Mouse (Mus musculus) thymus, adult 18-20 months (tissue): ENCODE data around the gene Adap1.

Source experiments
- DNase-seq, 2 experiments: peaks; one replicate each; pipeline ENCODE4 v3.0.0; 2022; ENCODE audit warnings: mixed read lengths in 2 of 2

Adap1 gene

DNA sequence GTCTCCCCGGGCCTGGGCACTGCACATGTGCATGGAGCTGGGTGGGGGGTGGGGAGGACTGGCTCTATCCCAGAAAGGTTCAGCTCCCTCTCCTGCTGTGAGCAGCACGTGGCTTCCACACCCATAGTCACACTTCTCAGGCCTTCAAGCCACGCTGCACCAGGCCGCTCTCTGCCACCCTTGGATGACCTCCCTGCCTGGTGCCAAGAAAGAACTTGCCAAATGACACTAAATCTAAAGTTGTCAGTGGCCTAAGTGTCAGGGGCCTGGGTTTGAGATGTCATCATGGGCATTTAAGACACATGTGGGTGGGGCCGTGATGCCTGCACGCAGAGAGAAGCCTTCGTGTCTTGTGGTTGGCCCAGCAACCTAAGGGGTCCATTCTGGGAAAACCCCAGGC is 5.0 kb downstream of the Adap1 start:
- DNase-seq, result no peak

DNA sequence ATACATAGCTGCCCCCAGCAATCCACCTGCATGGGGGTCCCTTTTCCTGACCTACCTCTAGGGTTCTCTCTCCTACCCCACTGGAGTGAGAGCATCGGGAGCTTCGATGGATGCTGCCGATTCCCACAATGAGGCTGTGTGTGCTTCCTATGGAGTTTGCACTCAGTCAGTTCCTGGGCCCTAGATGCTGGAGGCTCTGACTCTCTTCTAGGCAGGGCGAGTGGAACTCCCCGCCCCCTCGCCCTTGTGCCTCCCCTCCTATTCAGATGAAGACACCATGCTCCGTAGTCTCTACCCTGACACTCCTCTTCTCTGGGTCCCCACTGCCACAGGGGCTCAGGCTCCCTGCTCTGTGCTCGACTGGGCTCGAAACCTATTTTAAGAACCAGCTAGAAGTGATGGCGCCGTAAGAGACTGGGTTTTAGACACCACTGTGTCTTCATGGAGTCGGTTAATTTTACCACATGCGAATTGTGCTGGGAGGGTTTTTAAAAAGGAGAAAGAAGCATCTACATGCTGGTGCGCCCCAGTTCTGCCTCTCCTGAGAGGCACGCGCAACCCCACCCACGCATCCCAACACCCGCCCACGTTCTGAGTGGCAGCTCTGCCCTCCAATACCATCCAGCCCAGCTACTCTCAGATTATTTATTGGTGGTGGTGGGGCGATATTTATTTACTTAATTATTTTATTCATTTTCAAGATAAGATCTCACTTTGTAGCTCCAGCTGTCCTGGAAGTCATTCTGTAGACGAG is 7.5 kb downstream of the Adap1 start:
- DNase-seq, result no peak

DNA sequence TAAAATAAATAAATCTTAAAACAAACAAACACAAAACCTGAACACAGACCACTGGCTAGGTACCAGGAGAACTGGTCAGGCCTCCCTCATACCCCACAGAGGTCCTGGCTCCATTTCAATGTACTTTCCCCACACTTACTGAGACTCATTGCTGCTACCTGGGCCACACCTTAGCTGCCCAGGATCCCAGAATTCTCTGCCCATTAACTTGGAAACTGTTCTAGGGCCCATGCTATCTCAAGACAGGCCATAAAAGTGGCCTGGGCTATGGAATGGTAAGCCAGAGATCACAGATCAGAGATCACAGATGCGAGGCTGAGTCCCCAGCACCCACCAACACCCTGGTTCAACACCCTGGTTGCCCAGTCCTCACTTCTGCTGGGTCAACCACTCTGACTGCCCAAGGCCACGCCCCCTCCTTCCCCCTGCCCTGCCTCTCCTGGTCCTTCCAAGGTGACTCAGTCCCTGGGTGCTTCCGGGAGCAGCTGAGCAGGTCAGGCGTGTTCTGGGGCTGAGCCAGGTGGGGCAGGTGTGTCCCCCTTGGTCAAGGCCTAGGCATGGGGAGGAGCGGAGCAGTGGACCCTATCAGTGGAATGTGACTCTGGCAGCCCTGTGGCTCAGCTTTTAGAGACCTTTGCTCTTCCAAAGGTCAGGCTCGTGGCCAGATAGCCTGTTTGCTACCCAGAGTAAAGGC is 8.3 kb downstream of the Adap1 start:
- DNase-seq, result no peak

DNA sequence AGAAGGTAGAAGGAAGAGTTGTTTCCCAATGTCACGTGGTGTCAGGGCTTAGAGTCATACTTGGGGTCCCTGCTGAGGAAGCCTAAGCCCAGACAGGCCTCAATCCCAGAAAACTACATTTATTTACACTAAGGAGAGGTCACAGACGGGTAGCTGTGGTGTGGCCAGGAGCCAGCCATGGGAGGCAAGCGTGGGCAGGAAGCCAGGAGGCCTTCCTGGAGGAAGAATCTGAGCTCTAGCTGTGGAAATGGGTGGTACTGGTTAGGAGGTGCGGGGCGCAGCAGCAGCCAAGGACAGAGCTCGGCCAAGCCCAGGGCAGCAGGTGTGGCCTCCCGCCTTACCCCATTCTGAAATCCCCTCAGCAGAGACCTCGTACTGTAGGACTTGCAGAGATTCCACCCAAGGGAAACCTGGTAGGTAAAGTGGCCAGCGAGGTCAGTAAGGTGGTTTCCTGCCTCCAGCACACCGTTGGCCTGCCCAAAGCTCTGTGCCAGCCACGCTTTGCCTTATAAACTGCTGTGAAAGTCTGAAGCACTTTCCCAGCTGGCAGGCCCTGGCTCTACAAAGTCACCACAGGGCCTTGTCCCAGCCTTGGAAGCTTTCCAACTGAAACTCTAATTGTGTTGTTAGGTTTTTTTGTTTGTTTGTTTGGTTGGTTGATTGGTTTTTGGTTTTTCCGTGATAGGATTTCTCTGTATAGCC is 10.3 kb downstream of the Adap1 start:
- DNase-seq, result no peak

DNA sequence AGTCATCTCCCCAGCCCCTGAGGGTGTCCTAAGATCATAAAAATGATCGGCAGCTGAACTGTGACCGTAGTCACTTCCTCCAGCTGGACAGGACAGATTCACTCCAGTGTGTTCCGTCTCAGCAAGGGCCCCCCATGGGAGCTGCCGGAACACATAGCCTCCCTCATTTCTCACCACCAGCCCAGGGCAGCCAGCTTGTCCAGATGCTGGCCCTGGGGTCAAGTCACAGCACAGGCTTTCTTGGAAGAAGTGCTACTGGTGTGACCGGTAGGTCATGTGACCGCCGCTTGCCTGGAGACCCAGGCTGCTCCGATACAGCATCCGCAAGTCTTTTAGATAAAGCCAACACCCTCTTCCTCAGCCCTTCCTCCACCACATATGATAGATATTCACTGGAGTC is 11.9 kb downstream of the Adap1 start:
- DNase-seq, result no peak

DNA sequence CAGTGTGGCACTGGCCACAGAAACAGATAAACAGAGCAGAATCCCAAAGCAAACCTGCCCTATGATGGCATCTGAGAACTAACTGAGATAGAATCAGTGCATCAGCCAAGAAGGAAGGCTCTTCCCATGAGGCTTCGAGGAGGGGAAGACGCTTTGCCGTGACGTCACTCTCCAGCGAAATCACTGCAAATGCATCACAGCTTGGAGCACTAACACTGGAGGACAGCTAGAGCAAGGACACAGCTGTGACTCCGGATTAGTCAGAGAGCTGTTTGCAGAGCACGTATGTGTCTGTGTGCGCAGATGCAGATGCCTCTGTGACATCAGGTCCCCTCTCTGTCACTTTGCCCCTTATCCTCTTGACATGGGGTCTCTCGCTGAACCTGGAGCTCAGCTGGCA is 13.6 kb downstream of the Adap1 start:
- DNase-seq, result no peak

DNA sequence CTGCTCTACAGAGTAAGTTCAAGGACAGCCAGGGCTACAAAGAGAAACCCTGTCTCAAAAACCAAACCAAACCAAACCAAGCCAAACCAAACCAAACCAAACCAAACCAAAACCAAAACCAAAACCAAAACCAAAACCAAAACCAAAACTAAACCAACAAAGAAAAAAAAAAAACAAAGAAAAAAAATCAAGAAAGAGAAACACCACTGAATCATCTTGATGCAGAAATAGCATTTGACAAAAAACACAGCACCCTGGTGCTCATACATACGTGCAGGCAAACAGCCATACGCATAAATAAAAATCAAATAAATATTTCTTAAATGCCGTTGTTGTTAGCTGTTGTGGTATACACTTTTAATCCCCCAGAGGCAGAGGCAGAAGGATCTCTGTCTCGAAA is 14.9 kb downstream of the Adap1 start:
- DNase-seq, result no peak

DNA sequence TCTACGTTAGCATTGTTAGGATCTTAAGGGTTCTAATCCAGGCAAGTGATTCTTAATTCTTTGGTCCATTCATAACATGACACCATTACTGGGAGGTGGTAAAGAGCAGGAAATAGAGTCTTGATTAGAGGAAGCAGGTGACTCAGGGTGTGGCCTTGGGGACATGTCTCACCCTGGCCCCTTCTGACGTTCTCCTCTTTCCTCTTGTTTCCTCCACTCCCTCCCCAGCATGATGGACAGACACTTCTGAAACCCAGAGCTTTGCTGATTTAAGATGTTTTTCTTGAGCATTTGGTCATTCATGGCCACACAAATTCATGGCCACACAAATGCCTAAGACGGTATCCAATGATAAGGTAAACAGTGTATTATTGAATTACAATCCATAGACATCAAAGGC is 15.5 kb downstream of the Adap1 start:
- DNase-seq, result no peak

DNA sequence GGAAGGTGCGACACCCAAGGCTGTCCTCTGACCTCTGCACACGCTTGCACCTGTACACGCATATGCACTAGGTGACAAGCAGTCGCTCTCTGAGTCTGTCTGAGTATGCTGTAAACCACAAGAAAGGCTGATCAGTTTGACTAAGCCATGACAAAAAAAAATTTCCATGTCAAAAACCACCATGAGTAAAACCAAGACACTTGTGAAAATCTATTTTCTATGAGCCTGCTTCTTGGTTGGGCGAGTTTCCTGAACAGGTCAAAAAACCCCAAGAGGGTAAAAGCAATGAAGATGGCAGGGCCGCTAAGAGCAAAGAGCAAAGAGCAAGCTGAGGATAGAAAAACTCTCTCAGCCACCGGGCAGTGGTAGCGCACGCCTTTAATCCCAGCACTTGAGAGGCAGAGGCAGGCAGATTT is 21.8 kb downstream of the Adap1 start:
- no peak for DNase-seq

DNA sequence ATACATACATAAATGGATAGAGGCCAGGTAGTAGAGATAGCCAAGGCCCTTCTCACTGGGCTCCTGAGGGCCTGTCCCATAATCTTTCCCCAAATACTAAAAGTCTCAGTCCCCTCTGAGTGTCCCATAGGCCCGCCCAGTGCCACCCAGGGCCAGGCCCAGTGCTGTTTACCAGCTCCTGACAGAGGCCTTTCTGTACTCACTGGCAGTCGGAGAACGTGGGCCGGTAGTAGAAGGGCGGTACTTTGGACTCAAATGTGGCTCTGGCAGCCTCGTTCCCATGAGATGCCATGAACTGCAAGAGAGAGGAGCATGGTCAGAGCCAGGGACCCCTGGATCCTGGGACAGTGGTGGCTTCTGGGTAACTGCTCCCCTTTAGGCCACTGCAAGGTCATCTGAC is 23.3 kb downstream of the Adap1 start:
- no peak for DNase-seq

DNA sequence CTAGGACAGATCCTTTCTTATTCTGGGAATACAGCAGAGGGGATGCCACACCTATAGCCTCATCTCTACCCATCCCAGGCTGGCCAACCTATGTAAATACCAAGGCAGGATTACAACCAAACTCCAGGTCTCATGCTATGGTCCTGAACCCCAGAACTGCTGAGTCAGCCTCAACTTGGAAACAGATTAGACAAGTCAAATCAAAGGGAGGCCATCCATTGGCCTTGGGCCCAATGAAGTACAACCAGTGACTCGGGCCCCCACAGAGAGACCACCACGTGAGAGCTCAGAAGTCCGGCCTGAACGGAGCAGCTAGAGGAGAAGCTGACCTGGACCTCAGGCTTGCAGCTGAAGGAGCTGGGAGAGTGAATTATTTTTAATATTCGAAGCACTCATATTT is 27.7 kb downstream of the Adap1 start:
- no peak for DNase-seq

DNA sequence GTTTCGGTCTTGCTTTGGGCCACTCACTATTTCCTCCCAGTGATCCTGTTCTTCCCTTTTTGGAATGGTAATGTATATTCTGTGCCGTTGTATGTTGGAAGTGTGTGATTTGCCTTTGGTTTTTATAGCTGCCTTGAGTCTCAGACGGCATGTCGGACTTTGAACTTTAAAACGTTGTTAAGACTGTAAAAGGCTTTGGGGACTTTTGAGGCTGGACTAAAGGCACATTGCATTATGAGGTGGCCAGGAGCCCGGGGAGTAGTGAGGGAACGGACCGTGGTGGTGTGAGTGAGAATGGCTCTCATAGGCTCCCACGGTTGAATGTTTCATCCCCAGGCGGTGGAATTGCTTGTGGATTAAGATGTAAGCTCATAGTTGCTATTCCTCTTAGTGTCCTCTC is 28.3 kb downstream of the Adap1 start:
- no peak for DNase-seq

DNA sequence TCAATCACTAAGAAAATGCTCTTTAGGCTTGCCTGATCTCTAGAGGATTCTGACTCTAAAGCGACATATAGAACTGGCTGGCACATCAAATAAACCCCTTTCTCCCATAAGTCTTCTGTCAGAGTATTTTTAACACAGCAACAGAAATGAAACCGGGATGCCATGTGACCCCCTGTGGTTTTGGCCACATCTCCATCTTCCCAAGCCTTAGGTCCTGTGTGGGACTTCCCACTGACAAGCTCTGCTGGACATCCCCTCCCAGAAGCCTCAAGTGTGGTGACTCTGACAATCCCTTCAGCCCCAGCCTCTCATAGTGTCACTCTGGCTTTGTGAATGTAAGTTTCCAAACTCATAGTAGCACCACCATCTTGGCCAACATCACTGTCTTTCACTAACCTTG is 31.3 kb downstream of the Adap1 start:
- no peak for DNase-seq

DNA sequence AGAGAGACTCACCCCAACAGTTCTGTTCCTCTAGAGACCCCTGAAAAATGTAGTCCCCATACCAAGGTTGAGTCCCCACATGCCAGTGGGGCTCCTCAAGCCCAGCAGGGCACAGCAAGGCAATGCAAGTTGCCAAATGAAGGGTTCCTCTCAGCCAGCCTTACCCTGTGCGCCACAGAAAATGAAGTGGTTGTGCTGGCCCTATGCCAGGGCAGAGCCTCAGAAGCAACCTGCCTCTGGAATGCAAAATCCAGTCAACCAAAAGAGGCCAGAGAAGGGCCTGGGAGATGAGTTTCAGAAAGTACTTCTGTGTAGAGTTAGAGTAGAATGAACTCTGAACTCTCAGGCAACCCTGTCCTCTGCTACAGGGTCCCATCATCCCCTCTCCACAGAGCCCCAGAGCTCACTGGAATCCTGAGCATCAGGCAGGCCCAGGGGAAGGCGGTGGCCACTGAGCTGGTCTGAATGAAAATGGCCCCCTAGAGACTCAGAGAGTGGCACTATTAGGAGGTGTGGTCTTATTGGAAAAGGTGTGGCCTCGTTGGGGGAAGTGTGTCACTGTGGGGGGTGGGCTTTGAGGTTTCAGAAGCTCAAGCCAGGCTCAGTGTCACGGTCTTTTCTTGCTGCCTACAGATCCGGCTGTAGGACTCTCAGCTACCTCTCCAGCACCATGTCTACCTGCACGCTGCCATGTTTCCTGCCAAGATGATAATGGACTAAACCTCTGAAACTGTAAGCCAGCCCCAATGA is 33.4 kb downstream of the Adap1 start:
- no peak for DNase-seq

DNA sequence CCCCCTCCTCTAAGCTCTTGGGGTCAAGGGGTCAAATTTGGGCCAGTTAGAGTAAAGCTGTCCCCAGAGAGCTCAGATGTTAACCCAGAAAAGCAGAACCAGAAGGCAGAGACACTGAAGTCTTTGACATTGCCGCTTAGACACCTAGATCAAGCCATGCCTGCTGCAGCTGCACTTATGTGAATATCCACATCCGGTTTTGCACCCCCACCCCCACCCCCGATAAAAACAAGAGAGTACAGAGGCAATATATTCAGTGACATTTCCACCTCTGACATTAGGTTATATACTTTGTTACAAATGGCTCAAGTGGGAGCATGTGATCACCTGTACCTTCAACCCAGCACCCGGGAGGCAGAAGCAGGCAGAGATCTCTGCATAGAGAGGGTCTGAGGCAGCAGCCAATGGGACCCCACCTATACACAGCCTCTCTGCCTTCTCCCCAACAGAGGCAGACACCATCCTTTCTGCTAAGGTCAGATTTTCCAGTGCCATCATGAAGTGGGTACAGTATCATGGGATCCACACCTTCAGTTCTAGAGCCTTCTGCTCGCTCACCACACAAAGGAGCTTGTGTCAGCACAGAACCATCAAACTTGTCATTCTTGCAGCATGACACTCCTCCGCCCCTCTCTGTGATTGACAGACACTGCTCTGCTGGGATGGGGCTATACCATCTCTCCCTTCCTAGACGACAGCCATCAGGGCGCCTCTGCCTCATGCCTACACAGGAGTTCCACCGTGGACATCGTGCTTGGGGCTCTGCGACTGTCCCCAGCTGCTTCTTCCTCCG is 34.8 kb downstream of the Adap1 start:
- no peak for DNase-seq

DNA sequence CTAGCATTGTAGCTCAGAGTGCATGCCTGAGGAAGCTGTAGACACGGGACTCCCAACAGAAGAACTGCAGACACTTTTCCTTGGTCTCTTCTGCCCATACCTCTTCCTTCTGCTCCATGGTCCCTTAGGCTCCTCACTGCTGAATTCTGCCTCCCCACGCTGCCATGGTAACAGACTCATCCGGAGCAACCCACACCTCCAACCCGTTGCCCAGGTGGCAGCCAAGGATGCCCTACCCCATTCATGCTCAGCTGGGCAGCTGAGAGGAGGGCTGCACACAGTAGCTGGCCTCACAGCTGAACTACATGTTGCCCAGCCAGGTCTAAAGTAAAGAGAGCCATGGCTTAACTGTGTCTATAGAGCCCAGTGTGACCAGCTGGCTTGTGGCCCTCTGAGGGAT is 36.8 kb downstream of the Adap1 start:
- no peak for DNase-seq

DNA sequence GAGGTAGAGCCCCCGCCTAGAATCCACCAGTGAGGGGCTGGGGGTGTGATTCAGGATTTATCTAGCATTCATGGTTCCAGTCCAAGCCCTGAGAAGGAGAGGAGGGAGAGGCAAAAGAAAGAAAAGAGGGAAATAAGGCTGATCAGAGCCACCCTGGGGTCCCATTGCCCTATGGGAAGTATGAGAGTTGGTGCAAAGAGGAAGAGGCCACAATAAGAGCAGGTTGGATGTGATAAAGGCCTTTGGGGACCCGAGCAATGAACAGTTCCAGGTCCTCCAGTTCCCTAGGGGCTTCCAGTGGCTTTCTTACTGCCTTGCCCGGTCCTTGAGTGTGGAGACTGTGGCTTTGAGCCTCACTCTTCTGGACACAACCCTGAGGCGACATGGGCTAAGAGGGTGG is 37.6 kb downstream of the Adap1 start:
- DNase-seq, result no peak

DNA sequence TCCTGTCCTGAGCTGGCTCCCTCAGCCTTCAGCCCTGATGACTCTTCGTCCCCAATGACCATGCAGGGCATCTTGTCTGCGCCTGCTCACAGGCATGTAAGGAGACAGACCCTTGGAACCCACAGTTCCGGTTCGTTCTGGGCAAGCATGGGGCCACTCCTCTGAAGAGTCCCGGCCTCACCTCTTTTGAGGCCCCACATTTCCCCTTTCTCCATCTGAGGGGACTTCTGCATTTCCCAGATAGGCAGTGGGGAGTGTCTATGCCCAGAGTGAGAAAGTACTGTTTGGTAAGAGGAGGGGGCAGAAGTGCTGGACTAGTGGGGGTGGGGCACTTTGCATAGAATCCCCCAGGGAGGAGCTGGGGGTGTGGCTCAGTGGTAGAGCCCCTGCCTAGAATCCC is 38.3 kb downstream of the Adap1 start:
- no peak for DNase-seq

DNA sequence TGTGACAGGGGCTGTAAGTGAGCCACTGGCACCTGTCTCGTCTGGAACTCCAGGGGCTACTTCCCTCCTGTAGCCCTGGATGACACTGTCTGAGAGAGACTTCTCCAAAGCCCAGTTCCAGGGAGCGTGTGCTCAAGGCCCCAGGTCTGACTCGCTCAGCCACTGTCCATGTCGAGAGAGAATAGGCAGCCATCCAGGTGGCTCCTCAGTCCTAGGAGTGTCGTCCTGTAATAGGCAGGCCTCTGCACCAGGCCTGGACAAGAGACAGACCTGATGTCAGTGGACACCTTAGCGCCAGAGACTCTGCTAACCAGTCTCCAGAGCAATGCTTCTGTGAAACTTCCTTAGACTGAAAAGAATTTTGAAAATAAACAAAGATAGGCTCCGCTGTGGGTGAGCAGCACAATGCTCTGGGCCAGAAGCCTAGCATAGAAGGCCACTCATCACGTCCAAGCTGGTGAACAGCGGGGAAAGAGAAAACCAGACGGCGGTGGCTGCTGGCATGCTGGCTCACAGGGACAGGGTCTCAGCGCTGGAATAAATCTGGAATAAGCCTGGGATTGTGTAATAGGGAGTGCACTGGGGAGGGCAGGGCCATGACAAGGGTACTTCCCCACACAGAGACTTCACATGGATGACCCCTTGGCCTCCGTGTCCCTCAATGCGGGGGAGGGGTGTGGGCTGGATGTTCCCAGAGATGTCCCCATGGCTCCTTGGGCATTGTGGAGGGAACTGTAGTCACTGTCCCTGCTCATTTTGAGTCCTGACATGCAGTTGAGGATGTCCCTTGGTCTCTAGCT is 39.1 kb downstream of the Adap1 start:
- DNase-seq, result no peak

DNA sequence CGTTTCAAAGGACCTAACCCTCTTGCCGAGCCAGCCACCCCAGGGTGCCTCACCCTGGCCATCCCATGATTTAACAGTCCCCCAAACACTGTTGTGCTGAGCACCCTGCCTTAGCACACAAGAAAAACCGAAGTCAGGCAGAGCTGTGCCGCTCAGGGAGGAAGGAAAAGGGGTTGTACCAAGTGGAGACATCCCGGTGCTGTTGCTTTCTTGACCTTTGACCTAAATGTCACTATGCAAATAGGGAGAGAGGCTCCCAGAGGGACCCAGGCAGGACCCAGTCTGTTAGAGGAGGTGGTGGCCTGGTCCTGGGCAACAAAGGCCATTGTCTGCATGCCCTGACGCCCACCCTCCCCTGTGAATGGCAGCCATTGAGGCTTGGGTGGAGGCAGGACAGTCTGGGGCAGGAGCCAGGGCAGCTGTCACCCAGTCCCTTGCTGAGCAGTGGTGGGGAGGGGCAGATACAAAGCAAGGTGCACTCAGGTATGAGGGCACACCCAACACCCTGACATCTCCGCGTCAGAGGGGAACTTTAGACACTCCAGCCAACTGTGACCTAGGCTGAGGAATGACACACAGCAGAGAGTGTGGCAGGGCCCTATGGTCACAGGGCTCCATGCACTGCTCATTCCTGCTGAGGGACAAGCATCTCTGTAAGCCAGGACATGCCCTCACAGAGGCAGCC is 39.9 kb downstream of the Adap1 start:
- DNase-seq, result no peak
